Mouse (Mus musculus): ENCODE measurements at regions not wholly inside any gene's neighbourhood (a gene's known extent, or its start where the extent isn't known, plus 50 kb on each side); places are given as distances from the start of the nearest gene placed in this dataset.

- Histone ChIP-seq H3K9me3 (ENCODE audit: low read length) (no peaks in the 10 kb centered on the region), H3K4me2 (replicated peaks; ENCODE audit: low read depth, low read length) (no peak overlapping the region), H3K9ac (replicated peaks; ENCODE audit: low read length) (no peak overlapping the region), H3K4me3 (ENCODE audit: low read length) (no peak overlapping the region), H3K4me1 (ENCODE audit: insufficient read depth, low read length) (peaks cover 18% of the 10 kb centered on the region), H3K36me3 (ENCODE audit: insufficient read depth, low read length) (no peaks in the 10 kb centered on the region), H3K27ac (ENCODE audit: low read length) (no peak overlapping the region), H3K27me3 (ENCODE audit: insufficient read depth, low read length) (no peaks in the 10 kb centered on the region)
- ATAC-seq (ENCODE audit: low FRiP score, low TSS enrichment), result no peak
- 59% methylated on average over 3 of the region's 3 CpGs for WGBS
Observed at GRCm38 (mm10) chr6:117254620-117255228, 86.4 kb downstream of the Cxcl12 start.

- Histone ChIP-seq H3K36me3 (ENCODE audit: insufficient read depth, low read length) (no peaks in the 10 kb centered on the region), H3K4me1 (ENCODE audit: insufficient read depth, low read length) (peaks cover 9% of the 10 kb centered on the region), H3K4me3 (ENCODE audit: low read length) (no peak overlapping the region), H3K27me3 (ENCODE audit: insufficient read depth, low read length) (no peaks in the 10 kb centered on the region), H3K9ac (replicated peaks; ENCODE audit: low read length) (no peak overlapping the region), H3K27ac (ENCODE audit: low read length) (no peak overlapping the region), H3K4me2 (replicated peaks; ENCODE audit: low read depth, low read length) (no peak overlapping the region), H3K9me3 (ENCODE audit: low read length) (no peaks in the 10 kb centered on the region)
- 62% methylated on average over 3 of the region's 3 CpGs for WGBS
- ATAC-seq (ENCODE audit: low FRiP score, low TSS enrichment), result no peak
Observed at GRCm38 (mm10) chr6:117255399-117256098, 87.2 kb downstream of the Cxcl12 start.

- WGBS, result 85% methylated on average over 2 of the region's 2 CpGs
- no peaks in the 10 kb centered on the region for H3K27me3 ChIP-seq (ENCODE audit: insufficient read depth, low read length)
- H3K4me1 ChIP-seq (ENCODE audit: insufficient read depth, low read length), result peaks cover 5% of the 10 kb centered on the region; the same call in 1 of the 2 replicates
- no peak for ATAC-seq (ENCODE audit: low FRiP score, low TSS enrichment)
- no peak overlapping the region for H3K4me2 ChIP-seq (replicated peaks; ENCODE audit: low read depth, low read length)
- no peaks in the 10 kb centered on the region for H3K9me3 ChIP-seq (ENCODE audit: low read length)
- no peak overlapping the region for H3K9ac ChIP-seq (replicated peaks; ENCODE audit: low read length)
- no peaks in the 10 kb centered on the region for H3K36me3 ChIP-seq (ENCODE audit: insufficient read depth, low read length)
- no peak overlapping the region for H3K4me3 ChIP-seq (ENCODE audit: low read length)
- no peak overlapping the region for H3K27ac ChIP-seq (ENCODE audit: low read length)
Observed at GRCm38 (mm10) chr6:117256099-117256471, 87.8 kb downstream of the Cxcl12 start.

DNA sequence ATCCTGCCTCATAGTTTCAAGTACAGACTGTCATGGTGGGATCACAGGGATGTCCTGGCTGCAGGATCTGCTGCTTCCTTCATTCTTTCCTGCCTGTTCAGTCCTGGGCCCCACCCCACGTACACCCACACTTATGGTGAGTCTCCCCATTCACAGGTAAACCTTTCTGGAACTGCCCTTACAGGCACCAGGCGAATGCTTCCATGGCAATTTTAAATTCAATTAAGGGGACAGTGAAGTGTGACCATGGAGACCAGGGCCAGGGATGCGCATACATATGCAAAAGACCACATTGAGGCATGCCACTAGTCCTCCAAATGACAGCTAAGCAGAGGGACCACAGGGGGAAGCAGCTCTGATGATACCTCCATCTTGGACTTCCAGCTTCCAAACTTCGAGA, 89.3 kb downstream of the Cxcl12 start:
- H3K4me3 ChIP-seq (ENCODE audit: low read length), result no peak overlapping the region
- no peak for ATAC-seq (ENCODE audit: low FRiP score, low TSS enrichment)
- H3K4me2 ChIP-seq (replicated peaks; ENCODE audit: low read depth, low read length), result no peak overlapping the region
- H3K36me3 ChIP-seq (ENCODE audit: insufficient read depth, low read length), result no peaks in the 10 kb centered on the region
- H3K4me1 ChIP-seq (ENCODE audit: insufficient read depth, low read length), result no peaks in the 10 kb centered on the region
- H3K9me3 ChIP-seq (ENCODE audit: low read length), result no peaks in the 10 kb centered on the region
- no peak overlapping the region for H3K9ac ChIP-seq (replicated peaks; ENCODE audit: low read length)
- H3K27me3 ChIP-seq (ENCODE audit: insufficient read depth, low read length), result no peaks in the 10 kb centered on the region
- WGBS, result 85% methylated on average over 4 of the region's 4 CpGs
- no peak overlapping the region for H3K27ac ChIP-seq (ENCODE audit: low read length)

DNA sequence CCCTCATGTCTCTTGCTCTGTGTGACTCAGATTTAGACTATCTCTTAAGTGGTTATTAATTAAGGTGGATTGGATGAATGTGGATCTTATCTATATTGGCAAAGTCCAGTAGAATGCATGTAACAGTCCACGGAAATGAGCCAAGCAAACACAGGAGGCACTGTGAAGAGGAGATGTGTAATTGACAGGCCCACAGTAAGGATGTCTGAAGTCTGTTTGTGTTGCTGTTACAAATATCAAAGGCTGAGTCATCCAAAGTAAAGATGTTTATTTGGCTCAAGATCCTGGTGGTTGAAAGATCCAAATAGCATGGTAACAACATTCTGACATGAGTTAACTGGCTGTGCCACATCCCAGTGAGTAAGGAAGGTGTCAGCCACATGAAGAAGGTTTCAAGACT, 99.6 kb downstream of the Cxcl12 start:
- Histone ChIP-seq H3K4me1 (ENCODE audit: insufficient read depth, low read length) (peaks cover 19% of the 10 kb centered on the region), H3K4me2 (replicated peaks; ENCODE audit: low read depth, low read length) (no peak overlapping the region), H3K9ac (replicated peaks; ENCODE audit: low read length) (no peak overlapping the region), H3K27me3 (ENCODE audit: insufficient read depth, low read length) (no peaks in the 10 kb centered on the region), H3K9me3 (ENCODE audit: low read length) (no peaks in the 10 kb centered on the region), H3K27ac (ENCODE audit: low read length) (no peak overlapping the region), H3K36me3 (ENCODE audit: insufficient read depth, low read length) (no peaks in the 10 kb centered on the region), H3K4me3 (ENCODE audit: low read length) (no peak overlapping the region)
- 84% methylated on average over 1 of the region's 1 CpGs for WGBS
- ATAC-seq (ENCODE audit: low FRiP score, low TSS enrichment), result no peak

- Histone ChIP-seq H3K36me3 (ENCODE audit: insufficient read depth, low read length) (no peaks in the 10 kb centered on the region), H3K4me2 (replicated peaks; ENCODE audit: low read depth, low read length) (no peak overlapping the region), H3K4me3 (ENCODE audit: low read length) (no peak overlapping the region), H3K9ac (replicated peaks; ENCODE audit: low read length) (no peak overlapping the region), H3K27me3 (ENCODE audit: insufficient read depth, low read length) (no peaks in the 10 kb centered on the region), H3K9me3 (ENCODE audit: low read length) (no peaks in the 10 kb centered on the region), H3K4me1 (ENCODE audit: insufficient read depth, low read length) (peaks cover 21% of the 10 kb centered on the region), H3K27ac (ENCODE audit: low read length) (no peak overlapping the region)
- ATAC-seq (ENCODE audit: low FRiP score, low TSS enrichment), result no peak
- WGBS, result 78% methylated on average over 2 of the region's 2 CpGs
Observed at GRCm38 (mm10) chr6:117268376-117268775, 100.0 kb downstream of the Cxcl12 start.

DNA sequence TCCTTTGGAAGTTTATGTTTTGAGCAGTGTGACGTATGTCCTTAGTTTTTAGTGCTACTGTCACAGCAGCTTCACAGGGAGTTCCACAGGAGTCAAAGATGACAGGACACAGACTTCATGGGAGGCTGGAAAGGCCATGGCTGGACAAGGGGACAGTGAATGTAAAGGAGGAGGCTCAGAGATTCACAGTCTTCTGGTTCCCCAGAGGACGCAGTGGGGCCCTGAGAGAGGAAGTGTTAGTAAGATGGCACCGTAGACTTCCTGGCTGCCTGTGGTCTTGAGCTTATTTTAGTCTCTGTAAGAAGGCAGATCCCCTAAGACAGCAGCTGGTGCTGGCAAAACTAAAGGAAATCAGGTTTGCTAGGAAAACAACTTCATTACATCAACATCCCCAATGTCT, 101.9 kb downstream of the Cxcl12 start:
- Histone ChIP-seq H3K4me3 (ENCODE audit: low read length) (no peak overlapping the region), H3K27me3 (ENCODE audit: insufficient read depth, low read length) (no peaks in the 10 kb centered on the region), H3K9ac (replicated peaks; ENCODE audit: low read length) (no peak overlapping the region), H3K27ac (ENCODE audit: low read length) (no peak overlapping the region), H3K4me1 (ENCODE audit: insufficient read depth, low read length) (peaks cover 21% of the 10 kb centered on the region), H3K4me2 (replicated peaks; ENCODE audit: low read depth, low read length) (no peak overlapping the region), H3K36me3 (ENCODE audit: insufficient read depth, low read length) (no peaks in the 10 kb centered on the region), H3K9me3 (ENCODE audit: low read length) (no peaks in the 10 kb centered on the region)
- no peak for ATAC-seq (ENCODE audit: low FRiP score, low TSS enrichment)
- 80% methylated on average over 3 of the region's 3 CpGs for WGBS

DNA sequence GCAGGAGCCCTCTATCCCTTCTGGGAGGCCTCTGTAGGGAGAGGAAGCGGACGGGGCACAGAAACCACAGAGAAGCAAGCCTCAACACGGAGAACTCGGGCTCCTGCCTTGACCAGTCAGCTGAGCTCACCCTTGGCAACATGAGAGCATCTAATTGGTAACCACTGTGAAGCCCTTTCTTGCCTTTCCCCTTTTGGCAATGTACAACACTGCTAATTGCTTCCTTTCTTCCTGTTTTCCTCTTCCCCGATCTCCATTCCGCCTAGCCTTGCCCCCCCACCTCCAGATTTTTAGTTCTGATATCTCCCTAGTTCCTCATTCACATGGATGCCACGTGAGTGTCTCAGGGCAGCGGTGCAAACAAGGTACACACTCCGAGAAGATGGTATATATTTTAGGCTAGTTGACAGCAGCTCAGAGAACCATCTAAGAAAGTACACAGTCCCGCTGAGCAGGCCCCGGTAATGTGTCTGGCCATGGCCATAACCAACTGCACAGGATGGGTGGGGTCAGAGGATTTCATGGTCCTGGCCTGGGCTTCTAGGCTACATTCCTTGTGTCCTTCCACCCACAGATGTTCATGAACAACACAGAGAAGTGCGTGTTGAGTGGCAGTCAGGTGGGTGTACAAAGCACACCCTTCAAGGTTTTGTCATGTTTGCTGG, 103.4 kb downstream of the Cxcl12 start:
- H3K27ac ChIP-seq (ENCODE audit: low read length), result peak overlapping the region; percentile 49; the same call in 1 of the 2 replicates

GRCm38 (mm10) chr6:117272227-117272955, 104.1 kb downstream of the Cxcl12 start:
- H3K4me3 ChIP-seq (ENCODE audit: low read length), result no peak overlapping the region
- H3K27me3 ChIP-seq (ENCODE audit: insufficient read depth, low read length), result no peaks in the 10 kb centered on the region
- no peaks in the 10 kb centered on the region for H3K9me3 ChIP-seq (ENCODE audit: low read length)
- 30% methylated on average over 9 of the region's 9 CpGs for WGBS
- H3K4me1 ChIP-seq (ENCODE audit: insufficient read depth, low read length), result peaks cover 21% of the 10 kb centered on the region
- H3K4me2 ChIP-seq (replicated peaks; ENCODE audit: low read depth, low read length), result no peak overlapping the region
- no peak overlapping the region for H3K9ac ChIP-seq (replicated peaks; ENCODE audit: low read length)
- H3K36me3 ChIP-seq (ENCODE audit: insufficient read depth, low read length), result no peaks in the 10 kb centered on the region
- H3K27ac ChIP-seq (ENCODE audit: low read length), result peak overlapping the region; percentile 49; the same call in 1 of the 2 replicates
- peak; percentile 83; the same call in 1 of the 2 replicates for ATAC-seq (ENCODE audit: low FRiP score, low TSS enrichment)

More for the DNA sequence above, 103.4 kb downstream of the Cxcl12 start:
- peaks cover 21% of the 10 kb centered on the region for H3K4me1 ChIP-seq (ENCODE audit: insufficient read depth, low read length)
- no peaks in the 10 kb centered on the region for H3K9me3 ChIP-seq (ENCODE audit: low read length)
- H3K27me3 ChIP-seq (ENCODE audit: insufficient read depth, low read length), result no peaks in the 10 kb centered on the region
- H3K4me2 ChIP-seq (replicated peaks; ENCODE audit: low read depth, low read length), result no peak overlapping the region
- H3K36me3 ChIP-seq (ENCODE audit: insufficient read depth, low read length), result no peaks in the 10 kb centered on the region
- no peak overlapping the region for H3K4me3 ChIP-seq (ENCODE audit: low read length)
- 51% methylated on average over 12 of the region's 12 CpGs for WGBS
- no peak overlapping the region for H3K9ac ChIP-seq (replicated peaks; ENCODE audit: low read length)
- ATAC-seq (ENCODE audit: low FRiP score, low TSS enrichment), result peak; percentile 54
